Mouse (Mus musculus): ENCODE results near the gene Nrxn1. TPM values are rescaled to one million over a fixed set of nuclear protein-coding genes. Genes with fewer than 3 reads are reported as not detected.
"Not testable (repeated sequence)": the region's sequence is repeated elsewhere in the genome, so short reads cannot be mapped to it uniquely, and the experiment has no call there.

The Nrxn1 gene
- total RNA-seq, 1 experiment: 2.9 TPM

DNA sequence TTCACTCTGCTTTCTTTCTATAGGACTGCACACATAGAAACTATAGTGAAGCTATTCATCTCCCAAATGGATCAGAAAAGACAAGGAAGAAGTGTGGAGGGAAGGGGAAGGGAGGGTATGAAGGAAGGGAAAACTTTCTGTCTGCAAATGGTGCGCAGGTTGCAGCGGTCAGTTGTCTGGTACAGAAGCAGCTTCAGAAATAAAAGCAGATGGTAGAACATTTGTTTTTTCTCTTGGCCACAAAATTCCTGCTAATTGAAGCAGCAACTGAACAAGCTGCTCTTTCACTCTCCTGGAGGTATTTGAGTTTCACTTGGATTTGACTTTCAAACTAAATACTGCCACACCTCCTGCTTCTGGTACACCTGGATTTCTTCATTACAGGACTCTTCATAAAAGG lies 561.4 kb downstream of the Nrxn1 start:
- no peak for TF ChIP-seq ZC3H11A (IDR thresholded peaks at IDR 0.05; ENCODE audit: borderline replicate concordance, low read depth, low read length)
- TF ChIP-seq ZNF384 (IDR thresholded peaks at IDR 0.05; ENCODE audit: low read depth, low read length): no peak
- TF ChIP-seq CHD2 (IDR thresholded peaks at IDR 0.05; ENCODE audit: low read depth, low read length): no peak
- no peak for TF ChIP-seq HCFC1 (IDR thresholded peaks at IDR 0.05; ENCODE audit: borderline replicate concordance, insufficient read depth, low read length)
- no peak for TF ChIP-seq MAFK (IDR thresholded peaks at IDR 0.05; ENCODE audit: insufficient read depth, low read depth, low read length)
- H3K4me1 ChIP-seq (ENCODE audit: control insufficient read depth in 2 of 2, insufficient read depth in 2 of 2, low read length in 2 of 2, poor library complexity in 1 of 2): no peaks in the 10 kb centered on the region
- DNase-seq (ENCODE audit: low read depth, low spot score): no peak
- H3K9ac ChIP-seq (ENCODE audit: insufficient read depth, low read depth, low read length, poor library complexity, severe bottlenecking): no peak overlapping the region
- H3K4me3 ChIP-seq (ENCODE audit: insufficient read depth in 1 of 2, low read depth in 1 of 2, low read length in 2 of 2, poor library complexity in 1 of 2, severe bottlenecking in 1 of 2): no peak overlapping the region
- no peak overlapping the region for H3K27ac ChIP-seq (ENCODE audit: insufficient read depth, low read depth, low read length, poor library complexity, severe bottlenecking)
- no peaks in the 10 kb centered on the region for H3K36me3 ChIP-seq (ENCODE audit: control insufficient read depth, insufficient read depth, low read length, poor library complexity, severe bottlenecking)
- in situ Hi-C loops (cut with MboI; ENCODE audit: low sequenced_read_pairs in 2 of 2, unreplicated experiment in 2 of 2): no loop called here
- H3K9me3 ChIP-seq (ENCODE audit: control insufficient read depth, insufficient read depth, low read depth, low read length): no peaks in the 10 kb centered on the region

GRCm38 (mm10) chr17:90506026-90506425 lies 586.8 kb downstream of the Nrxn1 start:
- no peak for TF ChIP-seq HCFC1 (IDR thresholded peaks at IDR 0.05; ENCODE audit: borderline replicate concordance, insufficient read depth, low read length)
- no peak for TF ChIP-seq MAFK (IDR thresholded peaks at IDR 0.05; ENCODE audit: insufficient read depth, low read depth, low read length)
- no peak for TF ChIP-seq ZC3H11A (IDR thresholded peaks at IDR 0.05; ENCODE audit: borderline replicate concordance, low read depth, low read length)
- no peak for TF ChIP-seq CHD2 (IDR thresholded peaks at IDR 0.05; ENCODE audit: low read depth, low read length)
- TF ChIP-seq ZNF384 (IDR thresholded peaks at IDR 0.05; ENCODE audit: low read depth, low read length): no peak
- H3K4me3 ChIP-seq (ENCODE audit: insufficient read depth in 1 of 2, low read depth in 1 of 2, low read length in 2 of 2, poor library complexity in 1 of 2, severe bottlenecking in 1 of 2): no peak overlapping the region
- H3K4me1 ChIP-seq (ENCODE audit: control insufficient read depth in 2 of 2, insufficient read depth in 2 of 2, low read length in 2 of 2, poor library complexity in 1 of 2): no peaks in the 10 kb centered on the region
- in situ Hi-C loops (cut with MboI; ENCODE audit: low sequenced_read_pairs in 2 of 2, unreplicated experiment in 2 of 2): loop anchor here in 1 of 2 experiments (25.0 kb wide), 1 partner anchor 1544 kb away; no protein-coding TSS in a partner anchor
- no peaks in the 10 kb centered on the region for H3K36me3 ChIP-seq (ENCODE audit: control insufficient read depth, insufficient read depth, low read length, poor library complexity, severe bottlenecking)
- no peaks in the 10 kb centered on the region for H3K9me3 ChIP-seq (ENCODE audit: control insufficient read depth, insufficient read depth, low read depth, low read length)
- H3K27ac ChIP-seq (ENCODE audit: insufficient read depth, low read depth, low read length, poor library complexity, severe bottlenecking): no peak overlapping the region
- H3K9ac ChIP-seq (ENCODE audit: insufficient read depth, low read depth, low read length, poor library complexity, severe bottlenecking): no peak overlapping the region
- no peak for DNase-seq (ENCODE audit: low read depth, low spot score)

DNA sequence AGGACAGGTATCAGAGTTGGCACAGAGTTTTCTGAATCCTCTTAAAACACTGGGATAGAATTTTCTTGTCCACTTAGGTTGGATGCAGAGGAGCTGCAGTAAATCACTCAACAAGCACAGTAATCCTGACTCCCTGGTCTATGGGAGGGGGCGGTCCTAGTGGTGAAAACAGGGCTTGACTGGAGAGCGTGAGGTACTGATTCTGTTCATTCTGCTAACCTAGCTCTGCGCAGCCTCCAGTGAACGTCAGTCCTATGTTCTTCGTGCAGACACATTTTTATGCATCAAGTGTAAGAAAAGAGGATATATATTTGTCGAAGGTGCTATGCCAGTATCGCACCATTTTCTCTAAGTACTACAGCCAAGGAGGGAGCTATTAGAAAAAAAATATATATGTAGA lies 588.9 kb downstream of the Nrxn1 start:
- H3K4me3 ChIP-seq (ENCODE audit: insufficient read depth in 1 of 2, low read depth in 1 of 2, low read length in 2 of 2, poor library complexity in 1 of 2, severe bottlenecking in 1 of 2); DNase-seq (ENCODE audit: low read depth, low spot score); H3K9me3 ChIP-seq (ENCODE audit: control insufficient read depth, insufficient read depth, low read depth, low read length); H3K9ac ChIP-seq (ENCODE audit: insufficient read depth, low read depth, low read length, poor library complexity, severe bottlenecking); H3K36me3 ChIP-seq (ENCODE audit: control insufficient read depth, insufficient read depth, low read length, poor library complexity, severe bottlenecking); H3K27ac ChIP-seq (ENCODE audit: insufficient read depth, low read depth, low read length, poor library complexity, severe bottlenecking); H3K4me1 ChIP-seq (ENCODE audit: control insufficient read depth in 2 of 2, insufficient read depth in 2 of 2, low read length in 2 of 2, poor library complexity in 1 of 2): not testable (repeated sequence)
- in situ Hi-C loops (cut with MboI; ENCODE audit: low sequenced_read_pairs in 2 of 2, unreplicated experiment in 2 of 2): loop anchor here in 1 of 2 experiments (25.0 kb wide), 1 partner anchor 1542 kb away; no protein-coding TSS in a partner anchor

DNA sequence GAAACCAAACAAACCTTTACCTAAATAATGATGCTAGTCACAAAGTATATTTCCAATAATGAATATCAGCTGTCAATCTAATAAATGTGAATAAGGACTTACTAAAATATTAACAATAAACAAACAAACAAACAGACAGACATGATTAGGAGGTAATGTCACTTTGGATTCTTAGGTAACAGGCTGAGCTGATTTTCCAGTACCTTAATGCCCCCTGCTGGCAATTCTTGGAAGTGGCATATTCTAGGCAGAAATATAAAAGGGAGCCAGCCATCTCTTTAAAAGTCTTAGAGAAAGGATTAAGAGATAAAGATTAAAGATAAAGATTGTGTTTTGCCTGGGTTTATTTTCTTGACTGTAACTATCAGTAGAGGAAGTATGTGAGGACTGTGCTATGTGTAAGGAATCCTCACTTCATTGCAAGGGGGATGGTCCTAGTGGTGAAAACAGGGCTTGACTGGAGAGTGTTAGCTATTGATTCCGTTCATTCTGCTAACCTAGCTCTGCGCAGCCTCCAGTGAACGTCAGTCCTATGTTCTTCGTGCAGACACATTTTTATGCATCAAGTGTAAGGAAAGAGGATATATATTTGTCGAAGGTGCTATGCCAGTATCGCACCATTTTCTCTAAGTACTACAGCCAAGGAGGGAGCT lies 591.7 kb downstream of the Nrxn1 start:
- H3K27ac ChIP-seq (ENCODE audit: insufficient read depth, low read depth, low read length, poor library complexity, severe bottlenecking): no peak overlapping the region
- TF ChIP-seq ZNF384 (IDR thresholded peaks at IDR 0.05; ENCODE audit: low read depth, low read length) (no peak), ZC3H11A (IDR thresholded peaks at IDR 0.05; ENCODE audit: borderline replicate concordance, low read depth, low read length) (peak; percentile 55)
- H3K36me3 ChIP-seq (ENCODE audit: control insufficient read depth, insufficient read depth, low read length, poor library complexity, severe bottlenecking): no peaks in the 10 kb centered on the region
- peak; percentile 40 for DNase-seq (ENCODE audit: low read depth, low spot score)
- H3K9ac ChIP-seq (ENCODE audit: insufficient read depth, low read depth, low read length, poor library complexity, severe bottlenecking): no peak overlapping the region
- H3K4me1 ChIP-seq (ENCODE audit: control insufficient read depth in 2 of 2, insufficient read depth in 2 of 2, low read length in 2 of 2, poor library complexity in 1 of 2): no peaks in the 10 kb centered on the region
- no peak overlapping the region for H3K4me3 ChIP-seq (ENCODE audit: insufficient read depth in 1 of 2, low read depth in 1 of 2, low read length in 2 of 2, poor library complexity in 1 of 2, severe bottlenecking in 1 of 2)
- in situ Hi-C loops (cut with MboI; ENCODE audit: low sequenced_read_pairs in 2 of 2, unreplicated experiment in 2 of 2): loop anchor here in 1 of 2 experiments (25.0 kb wide), 1 partner anchor 1539 kb away; no protein-coding TSS in a partner anchor
- no peaks in the 10 kb centered on the region for H3K9me3 ChIP-seq (ENCODE audit: control insufficient read depth, insufficient read depth, low read depth, low read length)

Measured in ES-E14 (cell line).